Mouse (Mus musculus): ENCODE results near the gene Gchfr. TPM values are rescaled to one million over a fixed set of nuclear protein-coding genes. Genes with fewer than 3 reads are reported as not detected.
A peak's percentile ranks its signal among the peaks of the same experiment; 100 is the strongest.

The Gchfr gene
- polyA plus RNA-seq, 1 experiment = 2.2 TPM

- no peak overlapping the region for H3K27ac ChIP-seq (ENCODE audit: insufficient read depth, low read length)
- no peak overlapping the region for H3K4me3 ChIP-seq (ENCODE audit: low read depth, low read length)
- H3K9ac ChIP-seq (ENCODE audit: low read depth, poor library complexity, severe bottlenecking) = no peak overlapping the region
- H3K27me3 ChIP-seq (ENCODE audit: control insufficient read depth, insufficient read depth, low read length, poor library complexity, severe bottlenecking) = no peaks in the 10 kb centered on the region
- H3K36me3 ChIP-seq (ENCODE audit: control insufficient read depth, insufficient read depth, low read length, poor library complexity, severe bottlenecking) = peaks cover 8% of the 10 kb centered on the region
- TF ChIP-seq CTCF (IDR thresholded peaks at IDR 0.05; ENCODE audit: low read depth, low read length) = no peak
- no peak for TF ChIP-seq POLR2A (IDR thresholded peaks at IDR 0.05; ENCODE audit: insufficient read depth, low read length)
- TF ChIP-seq EP300 (IDR thresholded peaks at IDR 0.05; ENCODE audit: insufficient read depth, low read depth, low read length) = no peak
- no peaks in the 10 kb centered on the region for H3K4me1 ChIP-seq (ENCODE audit: control insufficient read depth, insufficient read depth, low read length)
- H3K9me3 ChIP-seq (replicated peaks; ENCODE audit: control insufficient read depth, insufficient read depth, low read length, poor library complexity, severe bottlenecking) = no peaks in the 10 kb centered on the region
These were observed 19.8 kb upstream of the Gchfr start for GRCm38 (mm10) chr2:119147775-119148174.

DNA sequence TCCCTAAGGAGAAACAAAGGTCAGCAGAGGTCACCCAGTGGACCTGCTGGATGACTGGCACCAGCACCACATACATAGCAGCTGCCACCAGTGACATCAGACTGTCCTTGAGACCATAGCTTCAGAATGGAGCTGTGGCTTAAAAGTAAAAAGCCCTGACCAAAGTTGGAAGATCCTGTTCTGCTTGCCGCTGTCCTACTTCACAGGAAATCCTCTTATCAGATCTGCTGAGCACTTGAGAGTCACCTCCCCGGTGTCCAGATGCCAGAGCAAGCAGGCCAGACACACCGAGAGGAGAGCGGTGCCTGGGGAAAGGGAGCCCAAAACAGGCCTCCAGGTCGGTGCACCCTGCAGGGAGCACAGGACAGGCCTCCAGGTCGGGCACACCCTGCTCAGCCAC, 15.3 kb upstream of the Gchfr start:
- Histone ChIP-seq H3K4me3 (ENCODE audit: low read depth, low read length) (no peak overlapping the region), H3K9me3 (replicated peaks; ENCODE audit: control insufficient read depth, insufficient read depth, low read length, poor library complexity, severe bottlenecking) (no peaks in the 10 kb centered on the region), H3K27ac (ENCODE audit: insufficient read depth, low read length) (no peak overlapping the region), H3K36me3 (ENCODE audit: control insufficient read depth, insufficient read depth, low read length, poor library complexity, severe bottlenecking) (peaks cover 8% of the 10 kb centered on the region), H3K9ac (ENCODE audit: low read depth, poor library complexity, severe bottlenecking) (no peak overlapping the region), H3K27me3 (ENCODE audit: control insufficient read depth, insufficient read depth, low read length, poor library complexity, severe bottlenecking) (no peaks in the 10 kb centered on the region), H3K4me1 (ENCODE audit: control insufficient read depth, insufficient read depth, low read length) (no peaks in the 10 kb centered on the region)
- no peak for TF ChIP-seq POLR2A (IDR thresholded peaks at IDR 0.05; ENCODE audit: insufficient read depth, low read length)
- no peak for TF ChIP-seq EP300 (IDR thresholded peaks at IDR 0.05; ENCODE audit: insufficient read depth, low read depth, low read length)
- no peak for TF ChIP-seq CTCF (IDR thresholded peaks at IDR 0.05; ENCODE audit: low read depth, low read length)

GRCm38 (mm10) chr2:119154683-119155082, 12.9 kb upstream of the Gchfr start:
- Histone ChIP-seq H3K27me3 (ENCODE audit: control insufficient read depth, insufficient read depth, low read length, poor library complexity, severe bottlenecking) (no peaks in the 10 kb centered on the region), H3K27ac (ENCODE audit: insufficient read depth, low read length) (no peak overlapping the region), H3K4me3 (ENCODE audit: low read depth, low read length) (no peak overlapping the region), H3K9me3 (replicated peaks; ENCODE audit: control insufficient read depth, insufficient read depth, low read length, poor library complexity, severe bottlenecking) (no peaks in the 10 kb centered on the region), H3K36me3 (ENCODE audit: control insufficient read depth, insufficient read depth, low read length, poor library complexity, severe bottlenecking) (peaks cover 8% of the 10 kb centered on the region), H3K9ac (ENCODE audit: low read depth, poor library complexity, severe bottlenecking) (no peak overlapping the region), H3K4me1 (ENCODE audit: control insufficient read depth, insufficient read depth, low read length) (no peaks in the 10 kb centered on the region)
- TF ChIP-seq POLR2A (IDR thresholded peaks at IDR 0.05; ENCODE audit: insufficient read depth, low read length) = no peak

DNA sequence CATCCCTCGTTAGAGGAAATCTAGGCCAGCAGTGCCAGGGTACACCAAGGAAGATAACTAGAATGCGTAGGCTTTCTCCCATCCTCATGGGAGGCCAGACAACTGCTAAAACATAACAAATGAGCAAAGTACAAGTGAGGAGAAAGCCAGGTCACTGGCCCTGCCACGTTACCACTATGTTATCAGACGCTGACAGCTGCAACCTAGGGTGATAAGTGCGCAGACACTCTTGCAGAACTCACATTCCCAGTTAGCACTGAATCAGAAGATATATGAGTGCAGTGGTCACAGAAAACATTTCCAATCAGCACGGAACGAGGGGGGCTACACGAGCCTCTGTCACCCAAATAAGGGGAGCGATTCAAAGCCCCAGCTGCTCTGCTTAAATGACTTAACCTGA, 12.2 kb upstream of the Gchfr start:
- TF ChIP-seq CTCF (IDR thresholded peaks at IDR 0.05; ENCODE audit: low read depth, low read length) = no peak
- TF ChIP-seq POLR2A (IDR thresholded peaks at IDR 0.05; ENCODE audit: insufficient read depth, low read length) = no peak
- TF ChIP-seq EP300 (IDR thresholded peaks at IDR 0.05; ENCODE audit: insufficient read depth, low read depth, low read length) = no peak
- H3K27ac ChIP-seq (ENCODE audit: insufficient read depth, low read length) = no peak overlapping the region
- no peak overlapping the region for H3K9ac ChIP-seq (ENCODE audit: low read depth, poor library complexity, severe bottlenecking)
- no peak overlapping the region for H3K4me3 ChIP-seq (ENCODE audit: low read depth, low read length)
- no peaks in the 10 kb centered on the region for H3K9me3 ChIP-seq (replicated peaks; ENCODE audit: control insufficient read depth, insufficient read depth, low read length, poor library complexity, severe bottlenecking)
- no peaks in the 10 kb centered on the region for H3K27me3 ChIP-seq (ENCODE audit: control insufficient read depth, insufficient read depth, low read length, poor library complexity, severe bottlenecking)
- no peaks in the 10 kb centered on the region for H3K4me1 ChIP-seq (ENCODE audit: control insufficient read depth, insufficient read depth, low read length)
- H3K36me3 ChIP-seq (ENCODE audit: control insufficient read depth, insufficient read depth, low read length, poor library complexity, severe bottlenecking) = peaks cover 8% of the 10 kb centered on the region

DNA sequence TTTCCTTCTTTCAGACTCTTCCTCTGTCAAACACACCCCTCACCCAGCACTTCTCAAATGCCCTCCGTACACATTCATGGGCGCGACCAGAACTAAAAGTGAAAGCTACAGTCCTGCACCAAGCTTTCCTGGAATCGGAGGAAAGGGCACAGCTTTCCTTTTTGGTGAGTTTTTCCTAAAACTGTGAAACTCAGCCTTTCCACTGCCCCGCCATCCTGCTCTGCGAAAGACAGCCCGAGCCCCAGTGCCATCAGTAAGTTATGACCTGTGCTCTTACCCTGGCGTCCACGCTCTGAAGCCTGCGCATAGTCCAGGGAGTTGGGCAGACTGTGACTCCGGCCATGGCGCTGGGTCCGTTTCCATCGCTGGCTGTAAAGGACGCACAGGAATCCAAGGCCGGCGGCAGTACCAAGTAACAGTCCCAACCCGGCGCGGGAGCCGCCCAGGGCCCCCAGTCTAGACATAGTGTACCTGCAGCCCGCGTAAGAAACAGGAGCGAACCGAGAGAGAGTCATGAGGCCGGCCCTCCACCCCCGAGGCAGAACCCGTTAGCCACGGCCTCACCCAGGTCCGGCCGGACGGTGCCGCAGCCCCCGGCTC, 11.4 kb upstream of the Gchfr start:
- peaks cover 8% of the 10 kb centered on the region for H3K36me3 ChIP-seq (ENCODE audit: control insufficient read depth, insufficient read depth, low read length, poor library complexity, severe bottlenecking)
- no peaks in the 10 kb centered on the region for H3K9me3 ChIP-seq (replicated peaks; ENCODE audit: control insufficient read depth, insufficient read depth, low read length, poor library complexity, severe bottlenecking)
- peaks cover 2% of the 10 kb centered on the region for H3K4me1 ChIP-seq (ENCODE audit: control insufficient read depth, insufficient read depth, low read length)
- peak overlapping the region; percentile 58 for H3K9ac ChIP-seq (ENCODE audit: low read depth, poor library complexity, severe bottlenecking)
- peak overlapping the region; percentile 76 for H3K4me3 ChIP-seq (ENCODE audit: low read depth, low read length)
- H3K27me3 ChIP-seq (ENCODE audit: control insufficient read depth, insufficient read depth, low read length, poor library complexity, severe bottlenecking) = no peaks in the 10 kb centered on the region
- no peak overlapping the region for H3K27ac ChIP-seq (ENCODE audit: insufficient read depth, low read length)
- TF ChIP-seq CTCF (IDR thresholded peaks at IDR 0.05; ENCODE audit: low read depth, low read length) (no peak), EP300 (IDR thresholded peaks at IDR 0.05; ENCODE audit: insufficient read depth, low read depth, low read length) (no peak), POLR2A (IDR thresholded peaks at IDR 0.05; ENCODE audit: insufficient read depth, low read length) (no peak)

GRCm38 (mm10) chr2:119156681-119157572, 10.6 kb upstream of the Gchfr start, which contains the start of gene Rmdn3:
Gene Rmdn3, minus strand, starts transcription at chr2:119157034.
- no peaks in the 10 kb centered on the region for H3K9me3 ChIP-seq (replicated peaks; ENCODE audit: control insufficient read depth, insufficient read depth, low read length, poor library complexity, severe bottlenecking)
- H3K4me3 ChIP-seq (ENCODE audit: low read depth, low read length) = peak within 1 kb of the TSS; percentile 76
- H3K27ac ChIP-seq (ENCODE audit: insufficient read depth, low read length) = no peak within 1 kb of the TSS

More at GRCm38 (mm10) chr2:119156681-119157572, 10.6 kb upstream of the Gchfr start, which contains the start of gene Rmdn3:
- Histone ChIP-seq H3K36me3 (ENCODE audit: control insufficient read depth, insufficient read depth, low read length, poor library complexity, severe bottlenecking) (peaks cover 5% of the 10 kb centered on the region), H3K4me1 (ENCODE audit: control insufficient read depth, insufficient read depth, low read length) (peaks cover 2% of the 10 kb centered on the region), H3K27me3 (ENCODE audit: control insufficient read depth, insufficient read depth, low read length, poor library complexity, severe bottlenecking) (no peaks in the 10 kb centered on the region), H3K9ac (ENCODE audit: low read depth, poor library complexity, severe bottlenecking) (peak within 1 kb of the TSS; percentile 58)
- TF ChIP-seq EP300 (IDR thresholded peaks at IDR 0.05; ENCODE audit: insufficient read depth, low read depth, low read length) = 0 out of 2 replicates have a peak, but pooled peaks have one; percentile 32
- no peak for TF ChIP-seq POLR2A (IDR thresholded peaks at IDR 0.05; ENCODE audit: insufficient read depth, low read length)

Measured in ES-Bruce4 (cell line).